Mouse (Mus musculus) limb, embryonic 10.5 days (tissue): Measurements from ENCODE around the gene Folr1. TPM values are rescaled to one million over a fixed set of nuclear protein-coding genes. Genes with fewer than 3 reads are reported as not detected.
A peak's percentile ranks its signal among the peaks of the same experiment; 100 is the strongest.

Experiments used
- DNase-seq: peaks from one replicate; pipeline ENCODE4 v3.0.0-alpha.2; 2017; ENCODE audit warnings: low spot score
- H3K27ac ChIP-seq: fragments of 300-500 bp; sonication (generic); 2 replicates; pipeline ENCODE4 v1.5.1; 2016; ENCODE audit warnings: mild to moderate bottlenecking
- H3K27me3 ChIP-seq: fragments of 300-500 bp; sonication (generic); 2 replicates; pipeline ENCODE4 v1.6.1; 2016; ENCODE audit warnings: low read depth, mild to moderate bottlenecking; ENCODE audit not compliant: poor library complexity, severe bottlenecking
- H3K36me3 ChIP-seq: fragments of 300-500 bp; sonication (generic); 2 replicates; pipeline ENCODE4 v1.6.1; 2016; ENCODE audit warnings: mild to moderate bottlenecking, moderate library complexity
- H3K4me1 ChIP-seq: fragments of 300-500 bp; sonication (generic); 2 replicates; pipeline ENCODE4 v1.6.1; 2016
- H3K4me3 ChIP-seq: fragments of 300-500 bp; sonication (generic); 2 replicates; pipeline ENCODE4 v1.5.1; 2016; ENCODE audit warnings: mild to moderate bottlenecking, moderate library complexity
- H3K9me3 ChIP-seq: fragments of 300-500 bp; sonication (generic); replicated peaks from 2 replicates; pipeline ENCODE4 v1.6.1; 2016; ENCODE audit warnings: mild to moderate bottlenecking
- whole genome bisulfite sequencing: fragments of 180-500 bp; shearing (Covaris S2); methylation state at CpG from one replicate; pipeline ENCODE4 v1.1.7; 2016; 5-methylcytosine and 5-hydroxymethylcytosine counted together
- polyA plus RNA-seq: library from polyadenylated mRNA; unstranded; fragments of >200 nt; fragmentation: Nextera tagmentation; extraction: Ambion mirVana; gene quantifications from 2 replicates; pipeline ENCODE4 v1.2.1, GENCODE M21; 2016

Gene Folr1
- polyA plus RNA-seq, 1 experiment from 2014 or later: not detected

DNA sequence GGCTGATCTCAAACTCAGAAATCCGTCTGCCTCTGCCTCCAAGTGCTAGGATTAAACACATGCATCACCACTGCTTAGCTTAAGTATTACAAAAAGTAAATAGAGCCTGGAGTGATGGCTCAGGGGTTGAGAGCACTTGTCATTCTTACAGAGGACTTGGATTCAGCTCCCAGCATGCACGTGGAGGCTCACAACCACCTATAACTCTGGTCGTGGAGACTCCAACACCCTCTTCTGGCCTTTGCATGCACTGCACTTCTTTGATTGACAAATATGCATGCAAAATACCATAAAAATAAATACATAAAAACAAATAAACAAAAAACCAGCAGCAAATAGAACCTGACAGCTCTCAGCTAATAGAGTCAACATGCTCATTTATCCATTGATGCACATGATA is 8.3 kb downstream of the Folr1 start:
- Histone ChIP-seq H3K27me3 (no peaks in the 10 kb centered on the region), H3K27ac (no peak overlapping the region), H3K36me3 (no peaks in the 10 kb centered on the region), H3K9me3 (no peaks in the 10 kb centered on the region), H3K4me1 (no peaks in the 10 kb centered on the region), H3K4me3 (no peak overlapping the region)
- 79% methylated on average over 3 of the region's 3 CpGs for WGBS
- DNase-seq: no peak

DNA sequence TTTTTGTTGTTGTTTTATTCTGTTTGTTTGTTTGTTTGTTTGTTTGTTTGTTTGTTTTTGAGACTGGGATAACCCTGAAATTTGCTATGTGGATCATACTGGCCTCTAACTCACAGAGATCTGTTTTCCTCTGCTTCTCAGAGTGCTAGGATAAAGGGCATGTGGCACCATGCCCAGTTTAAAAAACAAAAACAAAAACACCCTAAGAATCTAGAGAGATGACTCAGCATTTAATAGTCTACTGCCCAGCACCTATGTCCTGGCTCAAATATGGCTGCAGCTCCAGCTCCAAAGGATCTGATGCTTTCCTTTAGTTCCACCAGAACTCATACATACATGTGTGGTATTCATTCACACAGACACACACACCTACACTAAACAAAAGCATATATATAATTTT is 9.6 kb downstream of the Folr1 start:
- H3K4me1 ChIP-seq: no peaks in the 10 kb centered on the region
- no peaks in the 10 kb centered on the region for H3K27me3 ChIP-seq
- H3K27ac ChIP-seq: no peak overlapping the region
- no peaks in the 10 kb centered on the region for H3K9me3 ChIP-seq
- no peak overlapping the region for H3K4me3 ChIP-seq
- no peaks in the 10 kb centered on the region for H3K36me3 ChIP-seq
- DNase-seq: no peak

DNA sequence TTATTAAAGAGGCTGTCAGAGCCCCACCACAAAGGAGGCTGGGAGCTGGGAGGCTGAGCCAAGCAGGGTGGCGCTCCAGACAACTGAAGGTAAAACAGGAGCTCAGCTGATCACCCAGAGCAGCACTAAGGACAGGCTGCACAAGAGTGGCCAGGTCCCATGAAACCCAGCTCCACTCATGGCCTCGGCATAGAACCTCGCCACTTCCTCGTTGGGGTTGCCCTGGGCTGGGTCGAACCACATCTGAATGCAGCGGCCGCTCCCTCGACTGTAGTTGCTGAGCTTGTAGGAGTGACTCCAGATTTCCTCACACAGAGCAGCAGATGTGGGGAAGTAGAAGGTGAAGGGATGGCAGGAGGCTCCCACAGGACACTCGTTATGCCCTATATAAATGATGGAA is 12.2 kb downstream of the Folr1 start:
- no peak for DNase-seq
- 83% methylated on average over 9 of the region's 9 CpGs for WGBS
- no peaks in the 10 kb centered on the region for H3K9me3 ChIP-seq

DNA sequence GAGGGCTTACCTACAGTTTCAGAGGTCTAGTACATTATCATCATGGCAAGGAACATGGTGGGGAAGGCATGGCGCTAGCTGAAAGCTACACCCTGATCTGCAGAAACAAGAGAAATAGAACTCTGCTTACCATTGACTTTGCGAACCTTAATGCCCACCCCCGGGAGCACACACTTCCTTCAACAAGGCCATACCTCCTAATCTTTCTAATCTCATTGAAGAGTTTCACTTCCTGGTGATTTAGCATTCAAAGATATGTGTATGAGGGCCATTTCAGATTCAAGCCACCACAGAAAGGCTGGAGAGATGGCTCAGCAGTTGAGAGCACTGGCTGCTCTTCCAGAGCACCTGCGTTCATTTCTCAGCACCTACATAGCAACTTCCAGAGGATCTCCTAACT is 13.5 kb downstream of the Folr1 start, which contains the start of gene Folr2:
Gene Folr2, minus strand, starts transcription at position 101 of the 400 bp plus-strand sequence.
- no peak within 1 kb of the TSS for H3K4me3 ChIP-seq
- H3K9me3 ChIP-seq: no peaks in the 10 kb centered on the region
- DNase-seq: no peak
- H3K27me3 ChIP-seq: no peaks in the 10 kb centered on the region
- WGBS: 92% methylated on average over 4 of the region's 4 CpGs
- H3K4me1 ChIP-seq: no peaks in the 10 kb centered on the region
- H3K27ac ChIP-seq: no peak within 1 kb of the TSS
- H3K36me3 ChIP-seq: no peaks in the 10 kb centered on the region

More for the DNA sequence above, 12.2 kb downstream of the Folr1 start:
- Histone ChIP-seq H3K4me3 (no peak overlapping the region), H3K36me3 (no peaks in the 10 kb centered on the region), H3K27me3 (no peaks in the 10 kb centered on the region), H3K4me1 (no peaks in the 10 kb centered on the region), H3K27ac (no peak overlapping the region)

DNA sequence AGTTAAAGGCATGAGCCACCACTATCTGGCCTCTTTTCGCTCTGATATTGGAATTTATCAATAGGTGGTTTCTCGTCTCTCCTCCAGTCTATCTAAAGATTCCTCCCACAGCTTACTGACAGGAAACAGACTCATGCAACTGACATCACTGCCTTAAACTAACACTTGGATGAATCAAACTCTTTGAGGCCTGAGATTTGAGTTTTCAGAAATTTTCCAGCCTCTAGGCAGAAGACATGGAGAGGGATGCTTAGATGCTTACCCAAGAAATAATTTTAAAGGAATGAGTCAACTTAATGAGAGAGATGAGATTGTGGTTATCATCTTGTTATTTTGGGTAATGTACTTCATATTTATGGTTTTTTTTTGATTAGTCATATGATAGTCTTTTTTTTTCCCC is 16.8 kb downstream of the Folr1 start:
- DNase-seq: no peak
- H3K4me3 ChIP-seq: no peak overlapping the region

DNA sequence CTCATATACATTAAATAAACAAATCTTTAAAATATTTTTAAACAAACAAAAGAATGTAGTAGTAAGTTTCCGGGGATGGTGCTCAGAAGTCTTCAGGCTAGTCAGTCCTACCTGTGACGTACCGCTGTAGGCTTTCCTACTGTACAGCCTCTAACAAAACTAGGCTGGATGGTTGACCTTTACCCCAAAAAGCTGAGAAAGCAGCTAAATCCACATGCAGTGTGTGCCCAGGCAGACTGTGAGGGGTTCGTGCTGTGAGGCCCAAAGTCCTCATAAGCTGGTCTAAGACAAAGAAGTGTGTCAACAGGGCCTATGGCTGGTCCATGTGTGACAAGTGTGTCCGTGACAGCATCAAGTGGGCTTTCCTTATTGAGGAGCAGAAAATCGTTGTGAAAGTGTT is 17.7 kb downstream of the Folr1 start:
- no peaks in the 10 kb centered on the region for H3K4me1 ChIP-seq
- no peaks in the 10 kb centered on the region for H3K27me3 ChIP-seq
- H3K27ac ChIP-seq: no peak overlapping the region
- DNase-seq: no peak
- H3K4me3 ChIP-seq: no peak overlapping the region
- H3K9me3 ChIP-seq: no peaks in the 10 kb centered on the region
- 93% methylated on average over 6 of the region's 6 CpGs for WGBS
- no peaks in the 10 kb centered on the region for H3K36me3 ChIP-seq

More for the DNA sequence above, 16.8 kb downstream of the Folr1 start:
- Histone ChIP-seq H3K36me3 (no peaks in the 10 kb centered on the region), H3K9me3 (no peaks in the 10 kb centered on the region), H3K27me3 (no peaks in the 10 kb centered on the region), H3K4me1 (no peaks in the 10 kb centered on the region), H3K27ac (no peak overlapping the region)
- WGBS: 90% methylated on average over 2 of the region's 2 CpGs

DNA sequence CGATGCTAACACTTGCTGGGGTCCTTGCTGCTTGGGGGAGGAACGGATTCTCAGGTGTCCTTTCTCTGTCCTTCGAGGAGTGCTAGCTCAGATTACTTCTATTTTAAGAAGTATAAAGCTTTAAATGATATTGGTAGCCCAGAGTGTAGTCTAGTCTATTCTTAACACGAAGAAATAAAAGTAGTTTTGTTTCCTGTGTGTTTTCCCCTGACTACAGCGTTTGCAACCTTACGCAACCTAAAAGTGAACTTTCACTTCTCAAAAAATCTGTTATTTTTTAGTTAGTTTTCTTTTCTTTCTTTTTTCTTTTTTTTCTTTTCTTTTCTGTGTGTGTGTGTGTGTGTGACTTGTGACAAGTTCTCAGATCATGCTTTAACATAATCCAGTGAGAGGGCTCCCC is 18.9 kb downstream of the Folr1 start:
- no peaks in the 10 kb centered on the region for H3K36me3 ChIP-seq
- H3K4me1 ChIP-seq: no peaks in the 10 kb centered on the region
- 85% methylated on average over 6 of the region's 6 CpGs for WGBS
- H3K4me3 ChIP-seq: no peak overlapping the region
- no peak for DNase-seq
- H3K27ac ChIP-seq: no peak overlapping the region
- H3K27me3 ChIP-seq: no peaks in the 10 kb centered on the region
- H3K9me3 ChIP-seq: no peaks in the 10 kb centered on the region

DNA sequence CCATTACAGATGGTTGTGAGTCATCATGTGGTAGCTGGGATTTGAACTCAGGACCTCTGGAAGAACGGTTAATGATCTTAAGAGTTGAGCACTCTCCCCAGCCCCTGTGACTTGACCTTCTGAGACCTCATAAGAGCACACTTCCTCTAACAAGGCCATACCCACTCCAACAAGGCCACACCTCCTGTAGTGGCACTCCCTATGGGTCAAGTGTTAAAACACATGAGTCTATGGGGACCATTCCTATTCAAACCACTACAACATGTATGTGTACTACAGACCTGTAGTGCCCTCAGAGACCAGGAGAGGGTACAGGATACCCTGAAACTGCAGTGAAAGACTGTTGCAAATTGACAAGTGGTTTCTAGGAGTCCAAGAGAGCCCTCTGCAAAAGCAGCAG is 22.7 kb downstream of the Folr1 start:
- 97% methylated on average over 1 of the region's 1 CpGs for WGBS
- no peak for DNase-seq

DNA sequence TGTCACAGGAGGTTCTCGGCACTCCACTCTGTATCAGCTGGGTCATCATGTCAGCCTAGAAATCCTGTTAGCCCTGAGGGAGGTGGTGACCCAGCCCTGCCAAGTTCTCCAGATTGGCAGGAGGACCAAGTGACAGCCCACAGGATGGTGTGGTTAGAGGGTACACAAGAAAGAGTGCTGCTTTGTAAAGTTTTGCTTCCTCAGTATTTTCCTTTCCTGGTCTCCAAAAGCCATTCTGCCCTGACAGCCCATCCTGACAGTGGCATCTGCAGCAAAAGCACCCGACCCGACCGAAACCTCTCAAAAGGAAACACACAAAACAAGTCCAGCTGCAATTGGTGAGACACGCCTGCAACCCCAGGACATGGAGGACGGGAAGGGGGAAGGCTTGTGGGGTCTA is 26.4 kb downstream of the Folr1 start:
- Histone ChIP-seq H3K4me3 (no peak overlapping the region), H3K27me3 (no peaks in the 10 kb centered on the region), H3K27ac (no peak overlapping the region), H3K9me3 (no peaks in the 10 kb centered on the region), H3K4me1 (no peaks in the 10 kb centered on the region), H3K36me3 (no peaks in the 10 kb centered on the region)
- WGBS: 68% methylated on average over 6 of the region's 6 CpGs
- no peak for DNase-seq

More for the DNA sequence above, 22.7 kb downstream of the Folr1 start:
- H3K27me3 ChIP-seq: no peaks in the 10 kb centered on the region
- H3K4me1 ChIP-seq: no peaks in the 10 kb centered on the region
- H3K9me3 ChIP-seq: no peaks in the 10 kb centered on the region
- H3K36me3 ChIP-seq: no peaks in the 10 kb centered on the region
- no peak overlapping the region for H3K27ac ChIP-seq
- no peak overlapping the region for H3K4me3 ChIP-seq

DNA sequence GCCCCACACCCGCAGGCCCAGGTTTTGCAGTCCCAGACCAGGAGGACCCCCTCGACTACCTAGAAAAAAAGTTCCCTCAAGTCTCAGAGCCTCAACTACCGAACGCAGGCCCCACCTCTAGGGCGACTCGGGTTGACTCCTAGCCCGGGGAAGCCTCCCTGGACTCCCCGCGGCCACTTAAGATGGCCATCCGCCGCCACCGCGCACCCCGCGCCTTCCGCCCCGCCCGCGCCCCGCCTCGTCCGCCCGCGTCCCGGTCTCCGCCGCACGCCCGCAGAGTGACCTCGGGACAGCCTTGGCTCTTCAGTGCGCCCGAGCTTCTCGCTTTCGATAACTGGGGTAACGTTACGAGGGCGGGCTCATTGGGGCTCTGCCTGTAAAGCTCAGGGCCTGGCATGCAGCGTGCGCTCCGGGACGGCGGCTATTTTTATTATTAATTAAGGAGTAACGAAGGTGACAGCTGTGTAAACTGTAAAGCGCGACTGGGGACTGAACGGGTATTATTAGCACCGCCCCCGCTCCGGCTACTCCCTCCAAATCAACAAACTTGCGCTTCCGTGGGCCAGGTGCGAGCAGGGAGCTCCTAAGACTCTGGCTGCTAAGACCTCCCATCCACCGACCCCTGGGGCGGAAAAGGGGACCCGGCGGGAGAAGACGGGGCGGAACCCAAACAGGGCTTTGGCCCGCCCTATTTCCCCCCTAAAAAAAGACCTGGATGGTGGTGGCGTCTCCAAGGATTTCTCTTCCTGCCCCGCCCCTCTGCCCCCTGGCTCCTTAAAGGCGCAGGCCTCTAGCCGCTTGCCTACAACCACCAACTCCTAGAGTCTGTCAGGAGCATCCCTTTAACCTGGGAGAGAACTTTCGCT is 32.7 kb downstream of the Folr1 start, which contains the start of gene Inppl1:
Gene Inppl1, minus strand, starts transcription at position 624 of the 866 bp plus-strand sequence.
- peak within 1 kb of the TSS; percentile 100 for H3K27ac ChIP-seq
- H3K36me3 ChIP-seq: peaks cover 21% of the 10 kb centered on the region
- H3K4me3 ChIP-seq: peak within 1 kb of the TSS; percentile 96
- H3K4me1 ChIP-seq: peaks cover 33% of the 10 kb centered on the region
- no peaks in the 10 kb centered on the region for H3K27me3 ChIP-seq
- no peaks in the 10 kb centered on the region for H3K9me3 ChIP-seq
- under 1% methylated on average over 64 of the region's 64 CpGs for whole genome bisulfite sequencing
- peak; percentile 89 for DNase-seq

DNA sequence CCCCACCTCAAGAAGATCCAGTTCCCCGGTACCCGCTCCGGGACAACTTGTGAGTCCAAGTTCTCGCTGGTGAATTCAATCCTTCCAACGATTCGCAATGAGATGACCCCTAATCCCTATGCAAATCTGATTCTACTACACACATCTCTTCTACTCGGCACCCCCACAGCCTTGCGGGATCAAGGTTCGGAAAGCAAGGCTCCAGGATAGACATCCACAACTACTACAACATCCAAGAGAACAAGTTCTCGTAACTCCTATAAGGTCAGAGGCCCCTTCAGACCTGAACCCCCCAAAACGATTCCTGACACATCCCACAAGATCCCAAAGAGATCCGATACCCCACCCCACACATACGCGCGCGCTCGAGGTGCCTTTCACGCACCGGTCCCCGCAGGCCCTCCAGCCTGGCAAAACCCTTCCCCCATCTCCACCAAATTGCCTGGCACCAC is 33.4 kb downstream of the Folr1 start:
- Histone ChIP-seq H3K9me3 (no peaks in the 10 kb centered on the region), H3K27me3 (no peaks in the 10 kb centered on the region), H3K36me3 (peaks cover 27% of the 10 kb centered on the region), H3K4me1 (peaks cover 33% of the 10 kb centered on the region), H3K27ac (peak overlapping the region; percentile 100), H3K4me3 (peak overlapping the region; percentile 96)
- WGBS: under 1% methylated on average over 20 of the region's 20 CpGs
- no peak for DNase-seq

DNA sequence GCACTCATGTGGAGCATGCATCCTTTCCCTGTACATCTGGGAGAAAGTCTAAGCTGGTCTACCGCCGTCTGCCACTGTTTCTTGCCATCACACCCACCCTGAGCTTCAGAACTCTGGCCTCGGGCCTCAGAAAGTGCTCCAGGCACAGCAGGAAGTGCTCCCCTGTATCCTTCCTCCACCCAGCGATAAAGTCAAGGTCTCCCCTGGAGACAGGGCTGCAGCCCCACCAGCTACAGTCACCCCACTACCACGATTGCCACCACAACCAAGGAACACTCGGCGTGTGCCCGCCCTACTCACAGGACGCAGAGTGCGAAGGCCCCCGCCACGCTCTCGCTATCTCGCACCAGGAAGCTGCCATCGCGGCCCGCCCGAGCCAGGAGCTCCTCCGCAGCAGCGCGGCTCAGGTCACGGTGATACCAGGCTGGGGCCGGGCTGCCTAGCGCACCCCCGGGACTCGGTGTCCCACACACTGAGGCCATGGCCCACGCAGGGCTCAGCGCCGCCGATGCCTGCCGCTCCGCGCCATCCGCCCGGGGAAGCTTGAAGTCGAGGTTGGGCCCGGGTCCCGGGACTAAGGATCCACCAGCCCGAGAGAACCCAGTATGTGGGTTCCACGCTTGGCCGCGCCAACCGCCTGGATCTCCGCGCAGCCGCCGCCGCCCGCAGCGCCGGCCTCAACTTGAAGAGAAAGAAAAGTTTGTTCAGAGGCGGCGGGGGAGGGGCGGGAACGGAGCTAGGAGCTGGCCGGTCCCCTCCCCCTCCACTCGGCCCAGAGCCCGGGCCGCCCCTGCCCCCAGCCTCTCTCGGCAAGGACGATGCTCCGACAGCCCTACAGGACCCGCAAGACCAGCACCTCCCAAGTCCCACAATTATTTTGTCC is 34.1 kb downstream of the Folr1 start:
- Histone ChIP-seq H3K4me3 (peak overlapping the region; percentile 96), H3K4me1 (peaks cover 33% of the 10 kb centered on the region), H3K36me3 (peaks cover 34% of the 10 kb centered on the region), H3K27me3 (no peaks in the 10 kb centered on the region), H3K27ac (peak overlapping the region; percentile 100), H3K9me3 (no peaks in the 10 kb centered on the region)
- WGBS: under 1% methylated on average over 62 of the region's 63 CpGs
- peak; percentile 85 for DNase-seq
